Mouse (Mus musculus) retina, postnatal 7 days (tissue): ENCODE measurements around the gene Erp44.
A peak's percentile ranks its signal among the peaks of the same experiment; 100 is the strongest.

Source experiments
- DNase-seq: peaks from one replicate; pipeline ENCODE4 v3.0.0-alpha.2; 2012; ENCODE audit warnings: low read depth, low spot score

Gene Erp44

DNA sequence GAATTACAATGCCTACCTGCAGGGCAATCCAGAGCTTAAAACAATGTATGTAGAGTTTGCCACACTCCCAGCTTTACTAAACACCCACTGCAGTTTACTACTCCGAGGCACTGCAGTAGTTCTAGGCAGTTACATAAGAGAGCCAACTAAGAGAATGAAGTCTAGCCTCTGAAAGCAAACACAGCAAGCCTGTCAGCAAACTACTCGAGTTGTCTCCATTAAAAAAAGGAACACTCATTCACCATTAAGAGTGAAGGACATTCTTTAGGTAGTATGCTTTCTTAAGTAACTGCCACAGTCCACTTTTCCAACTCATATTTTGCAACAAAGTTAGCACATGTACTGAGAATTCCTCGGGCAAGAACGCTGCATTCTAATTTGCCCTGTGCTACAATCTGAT lies 40.3 kb downstream of the Erp44 start:
- no peak for DNase-seq

DNA sequence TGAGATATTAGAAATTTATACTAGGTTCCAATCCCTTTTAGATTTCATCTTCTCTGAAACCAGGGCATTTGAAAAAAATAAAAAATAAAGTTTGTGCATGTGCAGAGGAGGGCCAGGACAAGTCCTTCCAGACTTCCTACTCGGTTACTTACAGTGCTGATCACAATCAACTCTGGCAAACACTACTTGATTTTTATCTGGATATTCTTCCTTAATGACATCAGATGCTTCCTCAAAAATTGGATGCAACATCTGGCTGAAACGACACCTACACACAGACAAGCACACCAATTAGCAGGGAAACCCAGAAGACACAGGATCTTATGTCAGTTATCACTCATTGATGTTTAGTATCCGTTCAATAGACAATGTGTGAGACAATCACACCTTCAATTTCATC lies 42.6 kb downstream of the Erp44 start:
- no peak for DNase-seq

DNA sequence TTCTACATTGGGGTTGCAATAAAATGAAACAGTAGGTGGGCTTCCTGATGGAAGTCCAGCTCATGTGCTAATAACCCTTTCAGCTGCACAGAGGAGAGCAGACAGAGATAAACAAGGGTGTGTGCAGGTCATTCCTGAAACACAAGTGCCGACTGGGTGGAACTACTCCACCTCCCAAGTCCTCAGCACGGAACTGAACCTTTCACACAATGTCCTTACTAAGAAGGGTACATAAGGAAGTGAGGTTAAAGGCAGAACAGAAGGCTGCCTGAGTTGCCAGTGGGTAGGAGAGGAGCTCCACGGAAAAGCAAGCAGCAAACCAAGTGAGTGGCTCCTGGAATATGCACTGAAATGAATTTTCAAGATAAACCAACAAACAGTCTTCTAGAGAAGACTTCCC lies 52.6 kb downstream of the Erp44 start:
- no peak for DNase-seq

DNA sequence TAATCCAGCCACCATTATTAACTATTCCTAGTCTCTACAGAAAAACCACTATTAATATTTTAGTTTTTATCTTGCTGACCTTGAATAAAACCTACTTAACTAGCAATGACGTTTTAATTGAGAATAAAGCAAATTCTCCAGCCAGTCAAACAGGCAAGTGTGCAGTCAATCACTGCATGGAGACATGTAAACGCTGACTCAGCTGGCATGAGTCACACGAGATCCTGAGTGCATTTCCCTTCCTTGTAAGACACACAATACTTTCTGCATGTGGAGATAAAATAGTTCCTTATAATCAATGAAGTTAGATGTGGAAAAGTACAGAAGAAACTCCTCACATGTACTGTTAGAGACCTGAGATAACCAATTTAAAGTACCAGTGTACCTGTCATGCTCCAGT lies 53.8 kb downstream of the Erp44 start:
- DNase-seq: no peak

DNA sequence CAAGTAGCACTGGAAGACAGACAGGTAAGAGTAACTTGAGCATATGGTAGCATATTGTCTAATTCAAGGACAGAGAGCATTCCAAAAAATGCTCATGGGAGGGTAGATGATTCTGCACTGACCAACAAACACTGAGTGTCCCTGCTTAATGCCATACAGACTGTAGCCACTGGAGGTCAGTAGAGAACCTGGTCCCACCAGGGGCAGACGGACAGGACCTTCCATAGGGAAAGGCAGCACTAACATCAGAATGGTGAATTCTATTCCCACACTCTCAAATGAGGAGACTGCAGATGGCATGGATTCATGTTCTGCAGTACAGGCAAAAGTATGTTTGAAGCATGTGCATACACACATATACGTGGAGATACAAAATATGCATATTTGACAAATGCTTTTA lies 54.2 kb downstream of the Erp44 start:
- peak; percentile 56 for DNase-seq

DNA sequence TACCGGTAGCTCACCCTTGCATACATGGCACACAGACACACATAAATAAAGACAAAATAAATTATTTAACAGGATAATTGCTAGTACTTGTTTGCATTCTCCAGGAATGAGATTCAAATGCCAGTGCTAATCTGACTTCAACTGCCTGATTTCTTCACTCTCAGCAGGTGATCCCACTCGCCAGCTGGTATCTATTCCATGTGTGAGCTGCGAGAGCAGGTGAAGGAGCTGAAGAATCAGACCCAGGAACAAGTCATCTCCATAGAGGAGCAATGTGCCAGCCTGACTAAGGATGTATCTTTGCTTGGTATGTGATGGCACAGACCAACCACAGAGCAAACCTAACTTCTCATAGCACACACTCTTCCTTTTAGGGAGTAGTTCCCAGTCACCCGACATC lies 75.8 kb downstream of the Erp44 start:
- no peak for DNase-seq

DNA sequence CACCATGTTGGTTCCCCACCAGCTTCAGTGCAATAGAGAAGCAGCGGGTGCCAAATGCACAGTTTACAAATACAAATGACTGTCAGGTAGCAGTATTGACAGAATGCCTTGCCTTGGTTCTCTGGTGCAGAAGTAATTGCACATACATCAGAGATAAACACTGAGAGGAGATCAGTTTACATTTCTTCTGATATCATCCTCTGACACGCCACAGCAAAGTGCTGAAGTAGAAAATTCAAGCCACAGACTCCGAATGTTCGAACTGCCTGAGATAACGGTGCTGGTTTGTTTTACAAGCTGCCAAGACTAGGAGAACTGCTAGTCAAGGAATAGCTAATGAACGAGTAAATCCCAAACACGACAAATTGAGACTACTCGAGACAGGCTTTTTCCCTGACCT lies 80.9 kb downstream of the Erp44 start:
- DNase-seq: no peak

DNA sequence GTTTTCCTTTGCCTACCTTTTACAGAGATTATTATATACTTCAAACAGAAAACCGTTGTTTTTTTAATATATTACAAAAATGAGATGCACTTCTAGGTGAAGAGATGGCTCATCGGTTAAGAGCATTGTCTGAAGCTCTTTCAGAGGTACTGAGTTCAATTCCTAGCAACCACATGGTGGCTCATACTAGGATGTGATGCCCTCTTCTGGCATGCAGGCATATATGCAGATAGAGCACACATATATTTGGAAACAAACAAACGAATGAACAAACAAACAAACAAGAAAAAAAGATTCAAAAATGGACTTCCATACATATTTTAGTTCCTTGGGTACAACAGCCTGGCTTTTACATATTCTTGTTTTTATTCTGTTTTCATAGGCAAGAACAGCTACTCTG lies 81.4 kb downstream of the Erp44 start:
- no peak for DNase-seq

DNA sequence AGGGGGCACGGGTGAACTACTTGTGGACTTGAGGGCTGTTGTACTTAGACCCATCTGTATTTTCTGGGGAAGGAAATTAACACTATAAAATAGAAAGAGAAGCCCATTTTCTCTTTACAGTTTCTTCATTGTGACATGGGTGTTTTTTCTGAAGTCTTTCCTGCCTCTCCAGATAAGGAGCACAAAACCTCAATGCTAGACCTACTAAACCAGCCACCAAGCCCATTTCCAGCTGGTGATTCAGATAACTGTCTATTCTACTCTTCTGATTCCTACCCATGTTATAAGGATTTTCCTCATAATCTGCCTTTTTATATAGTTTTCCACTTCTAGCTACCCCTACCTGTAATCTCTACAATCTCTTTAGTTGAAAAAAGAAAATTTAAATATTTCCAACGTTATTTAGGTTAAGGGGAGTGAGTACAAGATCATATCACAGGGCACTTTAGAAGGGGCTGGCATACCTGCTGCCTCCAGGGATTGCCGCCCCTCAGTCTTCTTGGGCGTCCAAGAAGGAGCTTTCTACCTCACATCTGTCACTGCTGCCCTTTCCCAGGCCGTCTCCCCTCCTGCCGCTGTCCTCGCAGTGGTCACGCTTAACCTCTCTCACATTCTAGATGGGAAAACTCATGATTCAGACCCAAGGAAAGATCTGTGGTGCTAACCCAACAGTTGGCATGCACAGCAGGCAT lies 97.1 kb downstream of the Erp44 start:
- no peak for DNase-seq

DNA sequence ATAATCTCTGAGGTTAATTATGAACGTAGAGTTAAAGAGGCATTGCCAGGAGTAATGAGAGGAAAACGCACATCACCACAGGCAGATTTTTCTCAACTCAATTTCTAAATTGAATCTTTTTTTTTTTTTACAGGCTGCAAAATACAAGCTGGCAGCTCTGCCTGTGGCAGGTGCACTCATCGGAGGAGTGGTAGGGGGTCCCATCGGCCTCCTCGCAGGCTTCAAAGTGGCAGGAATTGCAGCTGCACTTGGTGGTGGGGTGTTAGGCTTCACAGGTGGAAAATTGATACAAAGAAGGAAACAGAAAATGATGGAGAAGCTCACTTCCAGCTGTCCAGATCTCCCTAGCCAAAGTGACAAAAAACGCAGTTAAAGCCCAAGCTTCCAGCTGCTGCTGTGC lies 98.0 kb downstream of the Erp44 start:
- no peak for DNase-seq

DNA sequence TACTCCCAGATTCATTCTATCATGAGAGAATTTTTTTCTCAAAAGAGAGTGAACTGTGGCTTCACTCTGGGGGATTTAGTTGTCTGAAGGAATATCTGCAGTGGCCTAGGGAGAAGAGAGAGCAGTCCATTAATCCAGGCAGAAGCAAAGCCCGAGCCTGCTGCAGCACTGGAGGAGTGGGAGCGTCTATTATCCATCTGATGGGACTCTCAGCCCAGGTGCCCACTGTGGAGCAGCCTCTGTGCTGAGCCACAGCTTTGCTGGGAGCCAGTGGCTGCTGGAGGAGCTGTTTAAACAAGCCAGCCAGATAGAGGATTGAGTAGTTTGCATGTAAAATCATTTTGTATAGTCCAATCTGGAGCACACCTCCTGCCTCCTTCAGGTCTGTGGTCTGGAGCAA lies 98.4 kb downstream of the Erp44 start:
- no peak for DNase-seq

DNA sequence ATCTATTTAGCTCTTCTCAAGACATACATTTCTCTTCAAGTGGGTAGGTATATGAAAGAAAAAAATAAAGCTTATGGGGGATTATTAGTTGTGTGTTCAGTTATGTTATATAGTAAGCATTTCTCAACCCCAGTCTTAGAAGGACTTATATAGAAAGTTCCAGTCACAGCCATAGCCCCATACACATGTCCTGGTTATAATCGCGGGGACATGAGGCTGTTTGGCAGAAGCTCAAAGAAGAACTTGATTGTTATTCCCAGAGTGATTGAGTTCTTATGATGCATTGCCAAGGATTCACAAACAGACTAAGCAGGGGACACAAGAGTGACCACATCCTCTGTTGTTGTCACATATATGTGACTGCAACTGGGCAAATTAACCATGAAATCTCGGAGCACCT lies 103.7 kb downstream of the Erp44 start:
- DNase-seq: no peak

DNA sequence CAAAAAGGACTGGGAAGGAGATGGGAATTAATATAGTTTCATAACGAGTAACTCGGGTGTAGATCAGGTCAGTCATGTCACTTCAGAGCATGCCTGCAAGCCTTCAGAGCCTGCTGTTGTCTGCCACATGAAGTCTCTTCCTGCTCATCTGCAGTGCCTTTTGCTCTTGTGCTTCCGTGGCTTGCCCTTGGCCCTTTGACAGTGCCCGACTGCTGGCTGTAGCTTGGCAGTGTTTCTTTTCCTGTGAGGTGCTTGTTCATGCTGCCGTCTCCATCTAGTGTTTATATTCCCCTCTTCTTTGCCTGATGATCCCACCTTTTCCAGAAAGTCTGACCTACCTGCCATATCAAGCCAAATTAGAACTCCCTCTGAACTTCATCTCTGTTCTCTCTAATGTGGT lies 115.5 kb downstream of the Erp44 start:
- no peak for DNase-seq

DNA sequence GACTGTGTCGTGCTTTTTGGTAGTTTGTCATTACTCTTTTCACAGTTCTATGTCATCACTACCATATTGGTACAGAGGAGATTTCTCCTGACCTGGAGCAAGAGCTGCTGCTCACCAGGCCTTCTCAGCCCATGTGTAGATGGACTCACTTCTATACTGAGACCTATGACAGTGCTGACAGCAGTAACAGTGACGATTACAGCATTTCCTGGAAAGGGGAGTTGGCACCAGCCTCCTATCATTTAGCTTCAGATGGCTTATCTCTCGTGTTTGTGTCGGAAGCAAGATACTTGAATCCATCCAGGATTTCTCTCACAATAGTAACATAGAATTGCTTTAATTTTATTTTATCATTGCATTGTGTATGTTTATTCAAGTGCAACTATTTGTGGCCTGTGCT lies 119.0 kb downstream of the Erp44 start:
- DNase-seq: no peak

DNA sequence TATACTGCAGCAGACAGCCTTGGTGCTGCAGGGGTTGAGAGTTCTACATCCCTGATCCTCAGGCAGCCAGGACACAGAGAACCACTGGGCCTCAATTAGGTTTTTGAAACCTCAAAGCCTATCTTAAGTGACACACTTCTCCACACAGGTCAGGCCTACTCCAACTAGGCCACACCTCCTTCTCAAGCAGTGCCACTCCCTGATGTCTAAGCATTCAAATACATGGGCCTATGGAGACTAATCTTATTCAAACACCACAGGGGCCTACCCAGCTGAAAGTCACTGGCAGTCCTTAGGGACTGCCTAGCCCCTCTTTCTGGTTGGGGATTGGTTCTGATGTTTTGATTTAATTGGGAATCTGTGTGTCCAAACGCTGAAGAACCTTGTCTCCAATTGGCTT lies 123.5 kb downstream of the Erp44 start:
- no peak for DNase-seq

DNA sequence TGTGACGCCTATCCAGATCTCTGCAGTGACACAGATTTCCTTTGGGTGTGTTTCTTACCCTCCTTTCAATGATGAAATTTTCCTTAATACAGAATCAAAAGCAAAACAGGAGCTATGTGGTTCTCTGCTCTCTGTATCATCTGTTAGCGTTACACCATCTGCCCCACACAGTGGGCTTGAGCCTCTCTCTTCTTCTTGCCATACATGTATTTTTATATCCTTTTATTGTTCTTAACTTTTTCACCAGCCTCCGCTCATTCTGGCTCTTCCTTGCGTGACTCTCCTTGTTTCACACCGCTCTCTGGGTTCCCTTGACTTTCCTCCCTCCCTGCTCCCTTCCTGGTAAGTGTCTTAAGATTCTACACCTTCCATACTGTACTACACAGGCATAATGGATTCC lies 126.1 kb downstream of the Erp44 start:
- DNase-seq: no peak

DNA sequence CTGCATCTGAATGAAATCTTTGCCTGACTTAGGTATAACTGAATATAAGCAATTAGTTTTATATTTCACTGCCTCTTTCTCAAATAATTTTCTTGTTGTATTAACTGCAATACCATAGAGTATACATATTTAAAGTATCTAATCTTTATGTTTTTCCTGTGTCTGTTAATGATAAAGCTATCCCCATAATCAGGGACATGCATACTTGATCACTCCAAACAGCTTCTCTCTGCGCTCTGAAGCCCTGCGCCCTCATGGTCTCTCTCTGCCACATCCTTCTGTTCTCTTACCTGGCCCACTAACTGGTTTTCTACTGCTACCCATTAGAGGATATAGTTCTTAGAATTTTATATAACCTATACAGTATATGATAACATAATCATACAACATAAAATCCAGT lies 129.9 kb downstream of the Erp44 start:
- no peak for DNase-seq
